Mouse (Mus musculus) heart, postnatal 0 days (tissue): ENCODE data around the gene Galk1. TPM values are rescaled to one million over a fixed set of nuclear protein-coding genes. Genes with fewer than 3 reads are reported as not detected.

Experiments
- ATAC-seq: fragments of 200-750 bp; cut with Nextera tagmentation; 2 replicates; pipeline ENCODE4 v1.8.0; 2017; ENCODE audit warnings: low read depth, moderate number of reproducible peaks, moderate library complexity; ENCODE audit not compliant: insufficient read depth
- DNase-seq: peaks from one replicate; pipeline ENCODE4 v3.0.0-alpha.2; 2016; ENCODE audit warnings: low spot score
- H3K27ac ChIP-seq: fragments of 300-500 bp; sonication (generic); 2 replicates; pipeline ENCODE4 v1.5.1; 2014; ENCODE audit warnings: low read depth, mild to moderate bottlenecking
- H3K27me3 ChIP-seq: fragments of 300-500 bp; sonication (generic); 2 replicates; pipeline ENCODE4 v1.6.1; 2014; ENCODE audit warnings: low read length, mixed read lengths; ENCODE audit not compliant: control insufficient read depth, insufficient read depth
- H3K36me3 ChIP-seq: fragments of 300-500 bp; sonication (generic); replicated peaks from 2 replicates; pipeline ENCODE4 v1.6.1; 2014; ENCODE audit warnings: low read length, mixed read lengths; ENCODE audit not compliant: control insufficient read depth, insufficient read depth
- H3K4me1 ChIP-seq: fragments of 300-500 bp; sonication (generic); 2 replicates; pipeline ENCODE4 v1.6.1; 2014; ENCODE audit warnings: antibody characterized with exemption; ENCODE audit not compliant: control insufficient read depth, insufficient read depth
- H3K4me2 ChIP-seq: fragments of 300-500 bp; sonication (generic); 2 replicates; pipeline ENCODE4 v1.6.1; 2014; ENCODE audit warnings: low read depth, mild to moderate bottlenecking, low read length, moderate library complexity
- H3K4me3 ChIP-seq: fragments of 300-500 bp; sonication (generic); 2 replicates; pipeline ENCODE4 v1.5.1; 2014; ENCODE audit warnings: low read depth, low read length
- H3K9ac ChIP-seq: fragments of 300-500 bp; sonication (generic); replicated peaks from 2 replicates; pipeline ENCODE4 v1.6.1; 2014; ENCODE audit warnings: low read depth, low read length, mixed read lengths
- H3K9me3 ChIP-seq: fragments of 300-500 bp; sonication (generic); replicated peaks from 2 replicates; pipeline ENCODE4 v1.6.1; 2016; ENCODE audit warnings: low read length; ENCODE audit not compliant: control insufficient read depth
- CTCF ChIP-seq: IDR thresholded peaks from 2 replicates; pipeline ENCODE4 v1.5.1; 2016; ENCODE audit warnings: antibody characterized with exemption, control low read depth, low read depth
- EP300 ChIP-seq: IDR thresholded peaks from 2 replicates; pipeline ENCODE4 v1.6.1; 2016; ENCODE audit warnings: antibody characterized with exemption, low read depth
- WGBS: fragments of 180-500 bp; shearing (Covaris S2); extraction: QIAGEN DNeasy Blood & Tissue Kit; methylation state at CpG from one replicate; pipeline ENCODE4 v1.1.7; 2014; 5-methylcytosine and 5-hydroxymethylcytosine counted together
- polyA plus RNA-seq: library from polyadenylated mRNA; unstranded; fragments of >200 nt; fragmentation: Nextera tagmentation; extraction: Ambion mirVana; gene quantifications from 2 replicates; pipeline ENCODE4 v1.2.1, GENCODE M21; 2015
- total RNA-seq: library from RNA; depleted of rRNA; stranded (reverse); fragments of >200 nt; gene quantifications from 2 replicates; pipeline ENCODE4 v1.2.3, GENCODE M21; 2014; ENCODE audit warnings: low replicate concordance

Gene Galk1
- total and polyA plus RNA-seq, 2 experiments from 2014 or later: 88.4 to 98.3 TPM

GRCm38 (mm10) chr11:116058022-116058614, 45.6 kb upstream of the Galk1 start:
- DNase-seq (no peak), ATAC-seq (no peak; the same call in 1 of the 2 replicates)
- H3K36me3 ChIP-seq: peaks cover 81% of the 10 kb centered on the region
- H3K9me3 ChIP-seq: no peaks in the 10 kb centered on the region
- no peak overlapping the region for H3K4me3 ChIP-seq
- H3K27ac ChIP-seq: no peak overlapping the region
- H3K27me3 ChIP-seq: no peaks in the 10 kb centered on the region
- H3K4me2 ChIP-seq: no peak overlapping the region
- no peak overlapping the region for H3K9ac ChIP-seq
- 66% methylated on average over 12 of the region's 12 CpGs for WGBS
- H3K4me1 ChIP-seq: no peaks in the 10 kb centered on the region
- no peak for TF ChIP-seq CTCF
- no peak for TF ChIP-seq EP300

- Histone ChIP-seq H3K36me3 (peaks cover 88% of the 10 kb centered on the region), H3K27ac (no peak overlapping the region), H3K4me1 (no peaks in the 10 kb centered on the region), H3K27me3 (no peaks in the 10 kb centered on the region), H3K4me2 (no peak overlapping the region), H3K4me3 (no peak overlapping the region), H3K9me3 (no peaks in the 10 kb centered on the region), H3K9ac (no peak overlapping the region)
- DNase-seq (no peak), ATAC-seq (no peak)
- TF ChIP-seq EP300: no peak
- TF ChIP-seq CTCF: no peak
- 30% methylated on average over 4 of the region's 4 CpGs for WGBS
Observed at GRCm38 (mm10) chr11:116057237-116057881, 44.8 kb upstream of the Galk1 start.

DNA sequence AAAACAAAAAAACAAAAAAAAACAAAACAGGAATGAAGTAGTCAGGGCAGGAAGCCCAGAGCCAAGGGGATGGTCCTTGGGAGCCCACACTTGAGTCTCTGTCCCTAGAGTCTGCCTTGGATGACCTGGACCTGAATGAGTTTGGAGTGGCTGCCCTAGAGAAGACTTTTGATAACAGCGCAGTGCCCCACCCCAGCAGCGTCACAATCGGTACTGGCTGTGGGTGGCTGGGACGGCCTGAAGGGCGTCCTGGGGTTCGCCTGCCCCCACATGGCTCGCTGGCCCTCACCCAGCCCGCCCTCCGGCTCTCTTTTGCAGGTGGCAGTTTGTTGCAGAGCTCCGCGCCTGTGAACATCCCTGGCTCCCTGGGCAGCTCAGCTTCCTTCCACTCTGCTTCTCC, 43.4 kb upstream of the Galk1 start:
- Histone ChIP-seq H3K4me3 (no peak overlapping the region), H3K4me1 (no peaks in the 10 kb centered on the region), H3K27me3 (no peaks in the 10 kb centered on the region), H3K9ac (no peak overlapping the region), H3K36me3 (peaks cover 96% of the 10 kb centered on the region), H3K27ac (no peak overlapping the region), H3K4me2 (no peak overlapping the region), H3K9me3 (no peaks in the 10 kb centered on the region)
- ATAC-seq (no peak), DNase-seq (no peak)
- no peak for TF ChIP-seq CTCF
- no peak for TF ChIP-seq EP300
- WGBS: 84% methylated on average over 11 of the region's 11 CpGs

DNA sequence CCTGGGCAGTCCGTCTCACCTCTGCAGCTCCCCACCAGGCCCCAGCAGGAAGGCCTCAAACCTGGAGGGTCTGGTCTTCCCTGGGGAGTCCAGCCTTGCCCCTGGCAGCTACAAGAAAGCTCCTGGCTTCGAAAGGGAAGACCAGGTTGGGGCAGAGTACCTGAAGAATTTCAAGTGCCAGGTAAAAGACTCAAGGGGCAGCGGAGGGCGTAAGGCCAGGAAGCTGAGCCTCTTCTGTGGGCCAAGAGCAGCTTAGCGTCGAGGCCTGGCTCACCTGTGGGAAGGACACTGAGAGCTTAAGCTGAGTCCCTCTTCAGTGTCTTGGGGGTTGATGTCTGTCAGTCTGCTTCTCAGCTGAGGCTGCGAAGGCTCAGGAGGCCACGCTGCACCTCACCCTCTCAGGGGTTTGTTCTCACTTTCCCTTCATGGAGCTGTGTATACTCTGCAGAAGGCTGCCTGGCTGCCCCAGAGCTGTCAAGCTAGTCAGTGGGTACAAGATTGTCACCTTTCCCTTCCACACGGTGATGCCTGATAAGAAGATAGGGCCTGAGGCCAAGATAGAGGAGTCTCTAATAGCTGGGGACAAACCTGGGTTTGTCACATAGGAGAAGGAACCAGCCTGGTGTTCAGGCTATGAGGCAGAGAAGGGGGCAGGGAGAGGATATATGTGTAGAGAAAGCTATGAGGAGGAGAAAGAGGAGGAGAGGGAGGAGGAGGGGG, 41.2 kb upstream of the Galk1 start:
- no peak for DNase-seq
- H3K36me3 ChIP-seq: peaks cover 97% of the 10 kb centered on the region
- no peak overlapping the region for H3K9ac ChIP-seq
- H3K27me3 ChIP-seq: no peaks in the 10 kb centered on the region
- no peak overlapping the region for H3K27ac ChIP-seq
- no peak overlapping the region for H3K4me3 ChIP-seq
- WGBS: 83% methylated on average over 9 of the region's 9 CpGs
- no peak for ATAC-seq
- no peak overlapping the region for H3K4me2 ChIP-seq
- TF ChIP-seq CTCF: no peak
- no peak for TF ChIP-seq EP300
- no peaks in the 10 kb centered on the region for H3K9me3 ChIP-seq
- no peaks in the 10 kb centered on the region for H3K4me1 ChIP-seq

DNA sequence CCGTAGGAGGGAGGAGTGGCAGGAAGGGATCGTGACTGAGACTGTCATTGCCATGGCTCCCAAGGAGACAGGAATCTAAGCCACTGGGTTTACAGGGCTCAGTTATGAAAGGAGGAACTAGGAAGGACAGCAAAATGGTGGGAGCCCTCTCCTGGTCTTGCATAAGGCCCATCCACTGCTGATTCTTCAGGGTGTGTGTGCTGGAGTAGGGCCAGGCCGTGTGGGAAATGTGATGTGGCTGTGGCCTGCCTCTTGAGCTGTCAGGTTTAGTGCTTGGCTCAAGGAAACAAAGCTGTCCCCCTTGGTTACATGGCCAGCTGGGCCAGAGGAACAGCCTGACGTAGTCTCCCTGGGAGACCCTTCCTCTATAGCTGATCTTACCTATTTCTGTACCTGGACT, 37.7 kb upstream of the Galk1 start:
- Histone ChIP-seq H3K9ac (no peak overlapping the region), H3K9me3 (no peaks in the 10 kb centered on the region), H3K4me2 (no peak overlapping the region), H3K4me3 (no peak overlapping the region), H3K27ac (no peak overlapping the region), H3K36me3 (peaks cover 89% of the 10 kb centered on the region), H3K27me3 (no peaks in the 10 kb centered on the region), H3K4me1 (no peaks in the 10 kb centered on the region)
- whole genome bisulfite sequencing: 81% methylated on average over 4 of the region's 4 CpGs
- ATAC-seq: no peak
- DNase-seq: no peak
- no peak for TF ChIP-seq EP300
- no peak for TF ChIP-seq CTCF

DNA sequence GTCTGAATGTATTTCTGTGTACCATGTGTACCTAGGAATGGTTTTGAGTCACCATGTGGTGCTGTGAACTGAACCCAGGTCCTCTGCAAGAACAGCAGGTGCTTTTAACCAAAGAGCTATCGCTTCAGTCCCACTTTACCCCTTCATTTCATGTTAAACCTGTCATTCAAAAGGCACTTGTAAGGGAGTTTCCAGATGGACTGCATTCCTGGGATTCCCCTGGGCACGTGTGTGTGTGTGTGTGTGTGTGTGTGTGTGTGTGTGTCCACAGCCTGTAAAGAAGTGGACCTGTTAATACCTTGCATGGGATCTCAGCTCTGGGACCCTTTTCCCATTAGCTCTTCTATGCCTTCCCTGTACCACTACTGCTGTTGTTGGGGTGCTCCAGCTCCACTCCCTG, 37.1 kb upstream of the Galk1 start:
- Histone ChIP-seq H3K4me2 (no peak overlapping the region), H3K4me1 (no peaks in the 10 kb centered on the region), H3K27ac (no peak overlapping the region), H3K9me3 (no peaks in the 10 kb centered on the region), H3K9ac (no peak overlapping the region), H3K27me3 (no peaks in the 10 kb centered on the region), H3K36me3 (peaks cover 89% of the 10 kb centered on the region), H3K4me3 (no peak overlapping the region)
- DNase-seq (no peak), ATAC-seq (no peak)
- TF ChIP-seq CTCF (no peak), EP300 (no peak)
- WGBS: 52% methylated on average over 2 of the region's 2 CpGs
